Mouse (Mus musculus) gastrocnemius, postnatal 25 days (tissue): ENCODE data around the gene Serpina3f. TPM values are rescaled to one million over a fixed set of nuclear protein-coding genes. Genes with fewer than 3 reads are reported as not detected.
"Not testable (repeated sequence)": the region's sequence is repeated elsewhere in the genome, so short reads cannot be mapped to it uniquely, and the experiment has no call there.

ENCODE experiments used
- DNase-seq: peaks from one replicate; pipeline ENCODE4 v3.0.0; 2022
- long read RNA-seq, 2 experiments: library from polyadenylated mRNA; stranded (forward); transcript quantifications; one replicate each; pipeline ENCODE4 v2.0.0; 2021
- total RNA-seq, 2 experiments: library from RNA; stranded (reverse); gene quantifications; 1 replicate in 1 of 2; 2 replicates in 1 of 2; pipeline ENCODE4 v1.2.3; 2021

Gene Serpina3f
- not detected for total RNA-seq
- long read RNA-seq, experiment 1: 0 reads
- long read RNA-seq, experiment 2: 0 reads

GRCm38 (mm10) chr12:104214445-104214753 is at the start of gene Serpina3f:
TSS of gene Serpina3f (plus strand) at chr12:104214544.
- DNase-seq: no peak

DNA sequence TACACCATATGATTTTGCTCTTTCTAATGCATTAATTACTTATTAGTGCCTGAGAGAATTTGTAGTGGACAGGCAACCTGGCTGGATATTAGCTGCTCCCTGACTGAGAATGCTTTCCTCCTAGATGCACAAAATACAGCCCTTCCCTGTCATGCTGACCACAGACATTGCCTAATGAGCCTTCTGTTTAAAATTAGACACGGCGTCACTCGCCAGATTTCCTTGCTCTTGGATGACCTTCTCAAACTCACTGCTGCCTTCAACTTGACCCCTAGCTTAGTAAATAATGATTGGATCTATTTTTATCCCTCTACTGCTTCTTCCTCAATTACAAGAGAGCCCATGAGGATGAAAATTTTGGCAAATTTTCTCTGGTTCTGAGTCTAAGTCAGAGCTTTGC is 39.6 kb upstream of the Serpina3f start:
- DNase-seq: no peak

GRCm38 (mm10) chr12:104175636-104176035 is 38.7 kb upstream of the Serpina3f start:
- DNase-seq: no peak

DNA sequence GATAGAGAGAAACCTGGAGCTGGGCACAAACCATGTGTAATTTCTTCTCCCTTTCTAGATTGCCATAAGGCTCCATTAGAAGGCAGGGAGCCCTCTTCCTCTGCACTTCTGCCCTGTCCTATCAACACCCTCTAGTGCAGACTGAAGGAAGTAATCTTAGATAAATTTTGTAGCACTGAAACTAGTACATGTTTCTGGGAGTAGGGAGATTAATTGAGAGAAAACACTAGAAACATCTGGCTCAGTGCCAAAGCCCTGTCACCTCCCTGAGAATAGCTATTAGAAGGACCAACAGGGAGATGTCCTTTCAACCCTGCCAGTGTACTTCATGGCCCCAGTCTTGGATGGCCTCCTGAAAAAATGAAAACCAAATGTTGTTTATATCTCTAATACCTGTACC is 35.8 kb upstream of the Serpina3f start:
- no peak for DNase-seq

- DNase-seq: no peak
These were observed 35.4 kb upstream of the Serpina3f start for GRCm38 (mm10) chr12:104178987-104179386.

GRCm38 (mm10) chr12:104185046-104185445 is 29.3 kb upstream of the Serpina3f start:
- DNase-seq: no peak

DNA sequence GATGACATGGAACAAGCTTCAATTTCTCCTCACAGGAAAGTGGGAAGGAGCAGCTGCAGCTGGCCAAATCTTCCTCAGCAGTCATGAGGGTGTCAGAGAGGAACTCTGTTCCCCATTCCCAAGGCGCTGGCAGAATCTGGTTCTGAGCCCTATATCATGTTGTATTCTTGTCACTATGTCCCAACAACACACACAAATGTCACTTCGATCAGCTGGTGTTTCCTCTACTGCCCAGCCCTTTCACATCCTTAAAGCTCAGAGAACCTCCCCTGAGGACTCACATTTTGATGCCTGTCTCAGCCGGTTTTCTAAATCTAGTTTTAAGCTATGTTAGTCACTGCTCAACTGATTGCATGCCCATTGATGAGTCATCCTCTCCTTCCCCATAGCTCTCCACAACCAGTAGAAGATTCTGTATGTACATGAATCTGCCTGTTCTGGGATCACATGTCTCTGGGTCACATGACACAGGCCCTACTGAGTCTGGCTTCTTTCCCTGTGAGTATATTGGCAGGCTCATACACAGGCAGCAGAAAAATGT is 28.2 kb upstream of the Serpina3f start:
- DNase-seq: no peak

DNA sequence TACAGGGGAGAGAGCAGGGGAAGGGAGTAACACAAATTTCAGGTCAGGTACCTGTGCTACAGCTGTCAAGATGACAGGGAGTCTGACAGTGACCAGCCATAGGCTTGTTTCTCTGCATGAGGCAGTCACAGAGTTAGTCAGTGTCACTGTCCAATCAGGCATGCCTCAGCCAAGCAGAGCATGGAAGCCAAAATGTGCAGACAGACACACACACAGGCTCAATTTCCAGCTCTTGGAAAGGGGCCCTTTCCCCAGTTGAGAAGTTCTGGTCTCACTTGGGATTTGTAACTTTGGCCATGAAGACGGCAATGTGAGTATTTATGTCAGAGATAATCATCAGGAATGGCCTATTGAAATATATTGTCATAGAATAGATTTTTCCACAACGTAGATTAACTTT is 25.1 kb upstream of the Serpina3f start:
- DNase-seq: no peak

DNA sequence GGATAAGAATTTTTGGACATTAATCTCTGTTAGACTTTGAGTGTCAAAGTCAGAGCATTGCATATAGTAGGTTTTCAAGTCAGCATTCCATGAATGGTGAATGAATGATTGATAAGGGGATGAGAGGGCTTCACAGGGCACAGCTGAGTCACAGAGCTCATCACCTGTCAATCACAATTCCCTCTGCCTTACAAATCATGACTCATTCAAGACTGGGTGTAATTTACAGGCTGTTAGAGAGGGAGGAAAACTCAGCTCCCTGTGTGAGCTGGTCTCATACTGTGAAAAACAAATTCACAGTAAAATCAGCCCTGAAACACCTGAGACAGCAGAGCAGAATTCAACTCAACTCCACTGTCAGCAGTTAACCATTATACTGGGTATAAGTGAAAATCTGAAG is 23.5 kb upstream of the Serpina3f start:
- no peak for DNase-seq

- no peak for DNase-seq
These were observed 5.2 kb upstream of the Serpina3f start for GRCm38 (mm10) chr12:104209149-104209548.

GRCm38 (mm10) chr12:104209802-104210201 is 4.5 kb upstream of the Serpina3f start:
- DNase-seq: no peak

- DNase-seq: no peak
These were observed 477 bp upstream of the Serpina3f start for GRCm38 (mm10) chr12:104213689-104214444.

DNA sequence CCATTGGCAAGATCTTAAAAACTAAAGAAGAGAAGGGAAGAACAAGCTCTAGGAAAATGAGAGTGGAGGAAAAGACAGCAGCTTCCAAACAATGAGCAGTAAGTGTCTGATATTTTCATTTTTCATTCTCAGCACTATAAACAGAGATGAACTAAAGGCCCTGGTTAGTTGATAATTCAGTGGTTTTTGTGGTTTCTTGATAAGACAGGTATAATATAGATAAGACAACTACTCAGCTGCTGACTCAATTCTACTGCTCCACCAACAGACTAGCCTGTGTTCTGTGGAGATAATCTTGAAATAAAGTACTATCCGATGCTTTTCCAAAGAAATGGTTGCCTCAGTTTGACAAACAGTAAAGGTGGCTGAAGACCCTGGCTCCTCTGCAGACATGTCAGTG is 905 bp downstream of the Serpina3f start:
- no peak for DNase-seq

DNA sequence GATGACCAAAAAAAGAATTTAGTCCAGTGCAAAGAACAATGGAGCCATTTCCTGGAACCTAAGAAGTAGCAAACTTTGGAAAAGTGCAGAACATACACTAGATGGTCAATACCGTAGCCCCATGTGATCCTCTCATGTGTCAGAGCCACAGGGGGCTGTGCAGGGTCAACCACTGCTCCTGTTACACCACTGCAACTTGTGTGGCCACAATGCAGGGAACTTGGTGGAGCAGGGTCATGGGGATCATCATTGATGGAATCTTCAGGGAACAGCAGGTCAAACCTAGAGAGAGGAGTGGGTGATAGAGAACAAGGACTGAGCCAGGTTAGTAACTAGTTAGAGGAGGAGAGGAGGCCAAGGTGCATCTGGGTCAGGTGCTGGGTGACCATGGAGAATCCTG is 7.3 kb downstream of the Serpina3f start:
- DNase-seq: no peak

GRCm38 (mm10) chr12:104223690-104224089 is 9.3 kb downstream of the Serpina3f start:
- no peak for DNase-seq

GRCm38 (mm10) chr12:104224598-104225300 is 10.4 kb downstream of the Serpina3f start:
- no peak for DNase-seq

DNA sequence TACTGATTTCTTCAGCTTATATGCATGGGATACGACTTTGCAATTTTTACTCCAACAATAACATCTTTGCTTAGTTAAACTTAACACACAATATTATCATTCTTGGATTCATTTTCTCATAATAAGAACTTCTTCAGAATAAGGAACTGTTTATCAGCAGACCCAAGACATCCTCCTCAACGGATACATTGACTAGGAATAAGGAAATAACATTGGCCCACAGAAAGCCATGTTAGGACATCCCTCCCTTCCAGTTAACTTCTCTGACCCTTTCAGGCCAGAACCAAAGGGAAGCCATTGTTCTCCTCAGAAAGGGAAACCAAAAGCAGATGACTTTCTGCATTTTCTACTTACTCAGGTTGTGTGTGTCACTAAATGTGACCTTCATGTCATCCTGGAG is 16.4 kb downstream of the Serpina3f start:
- DNase-seq: no peak

GRCm38 (mm10) chr12:104235915-104236314 is 21.6 kb downstream of the Serpina3f start, which contains the start of gene Serpina3g:
TSS of gene Serpina3g (plus strand) at chr12:104236245.
- no peak for DNase-seq

- DNase-seq: not testable (repeated sequence)
These were observed 23.7 kb downstream of the Serpina3f start for GRCm38 (mm10) chr12:104238048-104238447.

DNA sequence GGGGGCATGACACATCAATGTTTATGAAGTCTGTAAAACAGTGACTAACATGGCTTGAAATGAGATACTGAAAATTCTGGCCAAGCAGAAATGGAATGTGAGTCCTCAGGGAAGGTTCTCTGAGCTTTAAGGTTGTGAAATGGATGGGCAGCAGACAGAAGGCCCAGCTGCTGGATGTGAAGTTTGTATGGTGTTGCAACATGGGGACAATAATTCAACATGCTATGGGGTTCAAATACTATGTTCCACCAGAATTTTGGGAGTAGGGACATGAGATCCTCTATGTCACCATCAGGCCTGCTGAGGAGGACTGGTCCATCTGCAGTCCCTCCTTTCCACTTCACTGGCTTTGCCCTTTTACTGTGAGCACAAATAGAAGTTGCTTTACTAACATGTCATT is 29.0 kb downstream of the Serpina3f start:
- no peak for DNase-seq

DNA sequence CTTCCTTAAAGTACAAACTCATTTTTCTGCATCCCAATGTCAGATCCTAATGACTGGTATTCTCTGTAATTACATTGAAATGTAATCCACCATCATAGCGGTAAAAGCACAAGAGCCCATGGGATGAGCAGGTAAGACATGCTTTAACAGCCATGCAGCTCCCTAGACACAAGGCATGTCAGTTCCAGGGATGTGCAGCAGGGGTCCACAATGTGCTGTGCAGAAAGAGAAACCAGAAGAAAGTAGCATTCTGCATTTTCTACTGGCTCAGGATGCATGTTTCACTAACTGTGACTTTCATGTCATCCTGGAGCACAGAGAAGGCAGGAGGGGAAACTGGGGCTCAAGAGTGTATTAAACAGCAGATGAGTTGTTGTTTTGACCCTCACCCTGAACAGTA is 30.7 kb downstream of the Serpina3f start:
- DNase-seq: no peak

- peak; percentile 11 for DNase-seq
These were observed 31.3 kb downstream of the Serpina3f start for GRCm38 (mm10) chr12:104245595-104245994.

DNA sequence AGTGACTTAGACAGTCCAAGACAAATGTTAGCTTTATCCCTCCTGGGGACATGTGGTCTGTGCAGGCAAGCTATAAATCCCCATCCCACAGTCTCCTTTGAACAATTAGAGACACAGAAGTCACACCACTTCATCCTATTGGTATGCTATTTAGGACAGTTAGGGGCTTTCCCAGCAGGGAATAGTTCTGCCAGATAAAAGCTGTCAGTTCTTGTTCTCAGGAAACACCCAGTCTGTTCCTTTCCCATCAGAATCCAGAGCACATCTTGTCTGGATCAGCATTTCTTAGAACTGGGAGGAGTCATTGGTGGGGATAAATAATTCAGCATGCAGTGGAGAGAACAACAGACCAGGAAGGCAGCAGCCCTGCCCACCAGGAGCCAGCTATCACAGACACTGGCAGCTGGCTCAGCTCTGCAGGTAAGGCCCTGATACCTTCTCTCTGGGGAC is 33.2 kb downstream of the Serpina3f start:
- no peak for DNase-seq
